Mouse (Mus musculus) frontal cortex, adult 2 months (tissue): ENCODE measurements around the gene Aanat. TPM values are rescaled to one million over a fixed set of nuclear protein-coding genes. Genes with fewer than 3 reads are reported as not detected.
"Not testable (repeated sequence)": the region's sequence is repeated elsewhere in the genome, so short reads cannot be mapped to it uniquely, and the experiment has no call there.

ENCODE experiments used
- DNase-seq, 2 experiments: peaks; one replicate each; pipeline ENCODE4 v3.0.0; 2022; ENCODE audit warnings: low spot score in 1 of 2; ENCODE audit errors: extremely low spot score in 1 of 2
- polyA plus RNA-seq: library from polyadenylated mRNA; depleted of rRNA; stranded (reverse); fragments of >200 nt; gene quantifications from 2 replicates; pipeline ENCODE4 v1.2.3, GENCODE M21; 2012

Aanat gene
- polyA plus RNA-seq, 1 experiment: 2.1 TPM

- no peak for DNase-seq
These were observed 40.3 kb downstream of the Aanat start, which contains the start of gene Rhbdf2 for GRCm38 (mm10) chr11:116626299-116627071. Gene Rhbdf2 (minus strand): TSS chr11:116627019.

GRCm38 (mm10) chr11:116627072-116628020, 41.1 kb downstream of the Aanat start:
- no peak for DNase-seq

GRCm38 (mm10) chr11:116628712-116629111, 42.5 kb downstream of the Aanat start:
- DNase-seq: peak; percentile 79 to 96

GRCm38 (mm10) chr11:116629472-116629871, 43.2 kb downstream of the Aanat start:
- no peak for DNase-seq

GRCm38 (mm10) chr11:116630171-116630965, 44.1 kb downstream of the Aanat start:
- no peak for DNase-seq

GRCm38 (mm10) chr11:116632962-116633361, 46.7 kb downstream of the Aanat start:
- DNase-seq: no peak

GRCm38 (mm10) chr11:116636607-116637006, 50.4 kb downstream of the Aanat start:
- DNase-seq: not testable (repeated sequence)

GRCm38 (mm10) chr11:116641168-116641567, 54.9 kb downstream of the Aanat start:
- DNase-seq: no peak

- DNase-seq: no peak
These were observed 55.5 kb downstream of the Aanat start for GRCm38 (mm10) chr11:116641731-116642130.

- DNase-seq: peak; percentile 65 to 97
These were observed 56.7 kb downstream of the Aanat start for GRCm38 (mm10) chr11:116642681-116643578.

- DNase-seq: no peak
These were observed 57.5 kb downstream of the Aanat start for GRCm38 (mm10) chr11:116643579-116644224.

- DNase-seq: no peak
These were observed 58.2 kb downstream of the Aanat start for GRCm38 (mm10) chr11:116644225-116645112.

GRCm38 (mm10) chr11:116645446-116646110, 59.3 kb downstream of the Aanat start:
- no peak for DNase-seq

- no peak for DNase-seq
These were observed 59.9 kb downstream of the Aanat start for GRCm38 (mm10) chr11:116646136-116646535.

- DNase-seq: no peak
These were observed 60.5 kb downstream of the Aanat start for GRCm38 (mm10) chr11:116646771-116647170.
